Mouse (Mus musculus): ENCODE measurements at regions not wholly inside any gene's neighbourhood (a gene's known extent, or its start where the extent isn't known, plus 50 kb on each side); places are given as distances from the start of the nearest gene placed in this dataset.
A peak's percentile ranks its signal among the peaks of the same experiment; 100 is the strongest.

DNA sequence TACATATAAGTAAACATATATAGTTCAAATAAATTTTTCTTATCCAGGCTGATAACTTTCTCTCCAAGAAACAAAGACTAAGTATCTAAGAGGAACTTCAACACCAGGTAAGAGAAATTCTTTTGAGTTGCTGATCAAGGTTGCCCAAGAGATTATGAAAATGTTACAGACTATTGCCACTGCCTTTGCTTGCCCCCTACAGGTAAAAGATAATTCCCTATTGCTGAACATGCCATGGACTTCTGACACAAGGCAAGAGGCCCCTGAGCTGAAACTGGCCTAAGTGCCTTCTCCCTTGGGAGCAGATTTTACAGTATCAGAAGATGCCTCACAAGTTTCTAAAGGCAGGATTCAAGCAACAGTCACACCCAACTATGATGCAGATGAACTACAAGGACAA is 2914.2 kb upstream of the Gm6569 start:
- DNase-seq (ENCODE audit: low spot score in 2 of 2): no peak

DNA sequence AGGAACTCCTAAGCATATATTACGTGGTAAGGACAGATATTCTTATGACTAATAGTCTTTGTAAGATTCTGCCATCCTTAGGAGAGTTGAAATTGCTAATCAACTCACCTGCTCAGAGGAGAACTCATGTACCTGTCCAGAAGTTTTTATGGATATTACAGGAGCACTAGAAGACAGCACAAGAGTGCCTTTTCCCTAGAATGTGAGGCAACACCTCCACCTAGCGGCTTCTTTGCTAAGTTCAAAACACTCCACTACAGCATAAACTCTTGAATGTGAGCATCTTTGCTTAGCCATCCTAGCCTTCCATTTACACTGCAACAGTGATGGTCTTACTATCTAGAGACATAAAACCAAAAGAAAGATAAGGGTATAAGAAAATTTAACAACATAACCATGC is 2913.5 kb upstream of the Gm6569 start:
- DNase-seq (ENCODE audit: low spot score in 2 of 2): peak in 1 of 2 experiments; percentile 6
